Mouse (Mus musculus) embryonic fibroblast, embryonic 13.5 days (primary cell): ENCODE data around the gene Id2. TPM values are rescaled to one million over a fixed set of nuclear protein-coding genes. Genes with fewer than 3 reads are reported as not detected.

Source experiments
- H3K27ac ChIP-seq: 2 replicates; pipeline ENCODE4 v1.5.1; 2012; ENCODE audit warnings: low read length, control low read depth, inconsistent platforms; ENCODE audit not compliant: insufficient read depth
- H3K4me1 ChIP-seq: 2 replicates; pipeline ENCODE4 v1.6.1; 2011; ENCODE audit warnings: low read length; ENCODE audit not compliant: control insufficient read depth, insufficient read depth
- H3K4me3 ChIP-seq: 2 replicates; pipeline ENCODE4 v1.5.1; 2011; ENCODE audit warnings: mild to moderate bottlenecking, control low read depth, low read length; ENCODE audit not compliant: insufficient read depth
- CTCF ChIP-seq: IDR thresholded peaks from 2 replicates; pipeline ENCODE4 v1.5.1; 2011; ENCODE audit warnings: mild to moderate bottlenecking, control low read depth, low read length, moderate library complexity, borderline replicate concordance; ENCODE audit not compliant: insufficient read depth
- POLR2A ChIP-seq: IDR thresholded peaks from 2 replicates; pipeline ENCODE4 v1.6.1; 2011; ENCODE audit warnings: low read depth, mild to moderate bottlenecking, control low read depth, low read length, moderate library complexity
- polyA plus RNA-seq: library from polyadenylated mRNA; stranded (reverse); fragments of >200 nt; gene quantifications from 2 replicates; pipeline ENCODE4 v1.2.4, GENCODE M21; 2011; ENCODE audit warnings: low read depth; ENCODE audit not compliant: missing spikeins, insufficient read length

Gene Id2
- polyA plus RNA-seq, 1 experiment: 73.0 TPM

- H3K27ac ChIP-seq: no peak overlapping the region
- H3K4me1 ChIP-seq: no peaks in the 10 kb centered on the region
These were observed 28.4 kb upstream of the Id2 start for GRCm38 (mm10) chr12:25125239-25125776.

GRCm38 (mm10) chr12:25124431-25125238 lies 27.7 kb upstream of the Id2 start:
- no peaks in the 10 kb centered on the region for H3K4me1 ChIP-seq

More at GRCm38 (mm10) chr12:25125239-25125776, 28.4 kb upstream of the Id2 start:
- TF ChIP-seq CTCF (no peak), POLR2A (no peak)
- H3K4me3 ChIP-seq: no peak overlapping the region

GRCm38 (mm10) chr12:25120753-25121152 lies 23.8 kb upstream of the Id2 start:
- TF ChIP-seq CTCF: no peak
- no peak for TF ChIP-seq POLR2A
- no peak overlapping the region for H3K27ac ChIP-seq
- H3K4me3 ChIP-seq: no peak overlapping the region
- H3K4me1 ChIP-seq: no peaks in the 10 kb centered on the region

More at GRCm38 (mm10) chr12:25124431-25125238, 27.7 kb upstream of the Id2 start:
- no peak overlapping the region for H3K27ac ChIP-seq
- no peak for TF ChIP-seq CTCF
- TF ChIP-seq POLR2A: no peak
- no peak overlapping the region for H3K4me3 ChIP-seq

- no peak overlapping the region for H3K4me3 ChIP-seq
- H3K27ac ChIP-seq: no peak overlapping the region
- no peak for TF ChIP-seq POLR2A
- TF ChIP-seq CTCF: no peak
- H3K4me1 ChIP-seq: no peaks in the 10 kb centered on the region
These were observed 22.3 kb upstream of the Id2 start for GRCm38 (mm10) chr12:25119278-25119677.

- Histone ChIP-seq H3K4me1 (no peaks in the 10 kb centered on the region), H3K27ac (no peak overlapping the region), H3K4me3 (no peak overlapping the region)
- TF ChIP-seq CTCF (no peak), POLR2A (no peak)
These were observed 21.0 kb upstream of the Id2 start for GRCm38 (mm10) chr12:25117856-25118511.

- no peak overlapping the region for H3K4me3 ChIP-seq
- no peak overlapping the region for H3K27ac ChIP-seq
- no peaks in the 10 kb centered on the region for H3K4me1 ChIP-seq
- TF ChIP-seq CTCF (no peak), POLR2A (no peak)
These were observed 19.2 kb upstream of the Id2 start for GRCm38 (mm10) chr12:25116126-25116525.

GRCm38 (mm10) chr12:25114426-25114825 lies 17.5 kb upstream of the Id2 start:
- H3K27ac ChIP-seq: no peak overlapping the region
- H3K4me1 ChIP-seq: peaks cover 5% of the 10 kb centered on the region
- H3K4me3 ChIP-seq: no peak overlapping the region
- TF ChIP-seq POLR2A (no peak), CTCF (no peak)

- Histone ChIP-seq H3K27ac (no peak overlapping the region), H3K4me1 (peaks cover 5% of the 10 kb centered on the region), H3K4me3 (no peak overlapping the region)
- no peak for TF ChIP-seq POLR2A
- no peak for TF ChIP-seq CTCF
These were observed 16.4 kb upstream of the Id2 start for GRCm38 (mm10) chr12:25113357-25113756.

- Histone ChIP-seq H3K27ac (no peak overlapping the region), H3K4me1 (peaks cover 5% of the 10 kb centered on the region), H3K4me3 (no peak overlapping the region)
- TF ChIP-seq POLR2A: no peak
- no peak for TF ChIP-seq CTCF
These were observed 15.9 kb upstream of the Id2 start for GRCm38 (mm10) chr12:25112806-25113205.

GRCm38 (mm10) chr12:25110682-25111078 lies 13.7 kb upstream of the Id2 start:
- Histone ChIP-seq H3K27ac (0 out of 2 replicates have a peak overlapping the region, but pooled peaks have one; percentile 9), H3K4me1 (peaks cover 5% of the 10 kb centered on the region), H3K4me3 (no peak overlapping the region)
- no peak for TF ChIP-seq POLR2A
- TF ChIP-seq CTCF: no peak
